Mouse (Mus musculus): ENCODE data around the gene Wwox.

The Wwox gene

GRCm38 (mm10) chr8:115143530-115144320, 704.3 kb downstream of the Wwox start:
- in situ Hi-C loops (cut with MboI, MseI): loop anchor here (25.0 kb wide), 1 partner anchor 1331 kb away; no protein-coding TSS in a partner anchor

- in situ Hi-C loops (cut with MboI, MseI): loop anchor here (25.0 kb wide), 1 partner anchor 1335 kb away; no protein-coding TSS in a partner anchor
Measured at GRCm38 (mm10) chr8:115147006-115147405, 707.6 kb downstream of the Wwox start.

DNA sequence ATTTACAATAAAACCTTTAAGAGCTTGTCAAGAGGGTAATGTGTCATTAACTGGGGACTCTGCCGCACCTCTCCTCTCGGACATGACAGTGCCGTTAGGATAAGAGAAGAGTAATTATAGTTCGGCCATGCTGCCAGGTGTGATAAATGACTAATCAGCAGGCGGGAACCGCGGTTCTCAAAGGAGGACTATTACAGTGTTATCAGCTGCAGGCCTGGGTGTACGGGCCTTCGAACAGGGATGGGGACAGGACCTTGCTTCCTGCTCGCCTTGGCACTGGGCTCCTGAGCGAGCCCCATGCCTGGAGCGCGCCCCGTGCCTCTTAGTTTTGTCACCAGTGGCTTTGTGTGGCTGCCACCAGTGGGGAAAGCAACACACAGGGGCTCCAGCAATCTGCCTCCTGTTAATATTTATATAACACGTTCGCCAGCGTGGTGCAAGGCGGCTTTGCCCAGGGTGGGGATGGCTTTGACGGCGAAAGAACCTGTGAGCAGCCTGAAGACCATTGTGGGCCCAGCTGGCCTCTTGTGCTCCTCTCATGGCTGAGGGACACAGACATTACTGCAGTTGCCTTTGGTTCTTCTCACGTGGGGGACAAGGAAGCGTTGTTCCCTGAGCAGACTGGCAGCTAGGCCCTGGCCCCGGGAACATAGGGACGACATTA, 711.1 kb downstream of the Wwox start:
- in situ Hi-C loops (cut with MboI, MseI): no loop called here

DNA sequence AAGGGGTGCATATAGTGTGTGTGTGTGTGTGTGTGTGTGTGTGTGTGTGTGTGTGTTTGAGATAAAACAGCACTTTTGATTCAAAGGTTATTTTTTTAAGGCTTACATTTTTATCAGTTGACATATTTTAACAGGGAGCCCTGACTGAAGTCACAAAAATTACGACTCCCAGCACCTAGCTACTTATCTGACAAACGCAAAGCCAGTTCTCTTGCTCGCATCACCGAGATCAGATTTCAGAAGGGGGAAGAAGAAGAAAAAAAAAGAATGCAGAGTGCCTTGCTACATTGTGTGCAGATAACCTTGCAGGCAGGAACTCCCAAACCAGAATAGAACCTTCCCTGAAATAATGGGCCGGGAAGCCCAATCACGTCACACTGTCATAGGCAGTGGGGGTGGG, 712.0 kb downstream of the Wwox start:
- in situ Hi-C loops (cut with MboI, MseI): no loop called here

GRCm38 (mm10) chr8:115154096-115154495, 714.6 kb downstream of the Wwox start:
- in situ Hi-C loops (cut with MboI, MseI): no loop called here

- in situ Hi-C loops (cut with MboI, MseI): no loop called here
Measured at GRCm38 (mm10) chr8:115156142-115156541, 716.7 kb downstream of the Wwox start.

DNA sequence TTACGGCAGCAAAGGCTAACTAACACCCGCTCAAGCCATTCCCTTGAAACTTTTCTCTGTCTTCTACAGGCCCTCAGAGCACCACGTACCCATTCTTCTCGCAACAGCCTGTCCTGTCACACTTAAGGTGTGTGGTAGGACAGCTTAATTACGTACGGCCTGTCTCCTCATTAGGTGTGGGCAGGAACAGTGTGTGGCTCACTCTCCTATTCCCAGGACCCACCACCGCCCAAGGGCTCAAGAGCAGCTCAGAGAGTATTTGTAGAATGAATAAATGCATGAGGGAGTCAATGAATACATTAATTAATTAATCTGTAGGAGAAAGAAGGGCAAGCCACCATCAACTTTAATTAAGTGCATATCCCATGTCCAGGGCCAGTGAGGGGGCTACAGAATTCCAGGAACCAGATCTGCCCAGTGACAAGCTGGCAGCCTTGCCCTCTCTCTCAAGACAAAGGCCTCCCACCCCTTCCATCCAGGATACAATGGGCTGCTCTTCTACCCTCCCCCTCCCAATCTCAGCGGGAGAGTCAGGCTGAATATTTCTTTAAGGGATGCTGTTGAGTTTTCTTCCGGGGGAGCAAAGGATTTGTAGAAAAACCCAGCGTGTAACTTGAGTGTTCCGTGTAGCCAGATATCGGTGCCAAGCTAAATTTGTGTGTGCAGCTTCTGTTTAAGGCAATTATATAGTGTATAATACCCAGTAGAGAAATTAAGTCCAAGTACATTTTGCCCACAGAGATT, 718.7 kb downstream of the Wwox start:
- in situ Hi-C loops (cut with MboI, MseI): no loop called here

DNA sequence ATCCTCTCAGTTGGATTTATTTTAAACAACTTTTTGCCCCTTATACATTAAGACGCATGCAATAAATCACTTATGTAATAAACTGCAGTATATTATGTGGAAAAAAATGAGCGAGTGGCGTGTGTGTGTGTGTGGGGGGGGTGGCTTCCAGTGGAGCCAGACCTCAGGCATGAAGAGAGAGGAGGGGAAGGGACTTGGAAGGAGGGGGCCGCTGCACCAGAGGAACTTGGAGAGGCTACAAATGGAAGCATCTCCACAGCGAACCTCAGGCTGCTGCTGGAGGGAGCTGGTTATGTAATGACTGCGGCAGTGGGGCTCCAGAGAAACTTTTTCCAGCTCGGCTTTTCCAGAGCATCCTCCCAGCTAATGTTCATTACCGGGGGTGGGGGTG, 719.3 kb downstream of the Wwox start:
- in situ Hi-C loops (cut with MboI, MseI): no loop called here

GRCm38 (mm10) chr8:115159208-115159607, 719.8 kb downstream of the Wwox start:
- in situ Hi-C loops (cut with MboI, MseI): no loop called here

GRCm38 (mm10) chr8:115159711-115160374, 720.4 kb downstream of the Wwox start:
- in situ Hi-C loops (cut with MboI, MseI): no loop called here

- in situ Hi-C loops (cut with MboI, MseI): no loop called here
Measured at GRCm38 (mm10) chr8:115160407-115160806, 721.0 kb downstream of the Wwox start.

DNA sequence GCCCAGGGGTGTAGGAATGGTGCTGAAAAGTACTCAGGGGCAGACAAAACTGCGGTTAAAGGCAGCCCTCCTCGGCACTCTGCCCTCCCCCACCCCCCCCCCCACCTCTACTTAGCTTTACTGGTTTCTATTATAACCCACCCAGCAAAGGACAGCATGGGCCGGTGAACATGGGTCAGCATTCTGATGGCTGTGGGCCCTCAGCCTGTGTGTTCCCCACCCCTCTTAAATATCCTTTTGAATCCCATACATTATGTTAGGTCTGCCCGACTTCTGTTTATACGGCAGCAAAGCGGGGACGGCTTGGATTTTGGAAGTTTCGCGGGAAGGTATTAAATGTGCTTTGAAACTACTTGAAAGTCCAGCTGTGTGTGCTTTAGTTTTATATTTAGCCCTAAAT, 722.1 kb downstream of the Wwox start:
- in situ Hi-C loops (cut with MboI, MseI): no loop called here

GRCm38 (mm10) chr8:115164872-115165271, 725.4 kb downstream of the Wwox start:
- in situ Hi-C loops (cut with MboI, MseI): no loop called here

- in situ Hi-C loops (cut with MboI, MseI): loop anchor here (5.0 kb wide), 1 partner anchor 121 kb away; no protein-coding TSS in a partner anchor
Measured at GRCm38 (mm10) chr8:115173634-115174081, 734.2 kb downstream of the Wwox start.

GRCm38 (mm10) chr8:115185431-115185964, 746.0 kb downstream of the Wwox start:
- in situ Hi-C loops (cut with MboI, MseI): loop anchor here (5.0 kb wide), 1 partner anchor 47 kb away; no protein-coding TSS in a partner anchor

- in situ Hi-C loops (cut with MboI, MseI): loop anchor here (5.0 kb wide), 1 partner anchor 46 kb away; no protein-coding TSS in a partner anchor
Measured at GRCm38 (mm10) chr8:115186121-115186811, 746.8 kb downstream of the Wwox start.

DNA sequence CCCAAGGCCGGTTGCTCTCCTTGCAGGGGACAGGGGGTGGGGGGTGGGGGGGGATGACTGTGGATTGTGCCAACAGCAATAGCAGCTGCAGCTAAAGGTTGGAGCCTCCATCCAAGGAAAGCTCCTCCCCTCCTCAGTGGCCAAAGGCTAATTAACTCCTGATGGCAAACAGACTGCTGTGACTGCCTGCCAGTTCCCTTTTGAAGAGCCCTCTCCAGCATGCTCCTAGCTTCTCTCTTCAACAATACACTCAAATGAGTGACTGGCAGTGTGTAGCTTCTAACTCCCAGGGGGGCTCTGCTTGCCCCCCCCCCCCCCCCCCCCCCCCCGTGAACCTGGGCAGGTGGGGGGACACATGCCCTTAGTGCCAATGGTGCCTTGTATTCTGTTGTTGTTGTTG, 747.4 kb downstream of the Wwox start:
- in situ Hi-C loops (cut with MboI, MseI): loop anchor here (5.0 kb wide), 1 partner anchor 45 kb away; no protein-coding TSS in a partner anchor

DNA sequence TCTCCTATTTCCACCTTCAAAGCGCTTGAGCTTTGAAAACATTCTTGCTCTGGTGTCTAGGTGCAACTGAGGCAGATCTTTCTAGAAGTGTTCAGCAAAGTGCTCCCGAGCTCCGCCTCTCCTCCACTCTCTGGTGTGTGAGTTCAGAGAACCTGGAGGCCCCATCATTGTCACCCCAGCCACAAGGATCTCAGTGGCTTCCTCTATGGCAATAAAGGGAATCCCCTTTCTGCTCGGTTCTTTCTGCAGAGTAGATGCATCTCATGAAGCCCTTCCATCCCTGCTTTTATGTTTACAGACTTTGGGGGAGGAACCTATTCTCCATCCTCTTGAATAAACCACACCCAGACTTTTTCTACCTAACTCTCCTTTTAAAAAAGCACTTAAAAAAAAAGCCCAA, 749.0 kb downstream of the Wwox start:
- in situ Hi-C loops (cut with MboI, MseI): loop anchor here (5.0 kb wide), 1 partner anchor 44 kb away; no protein-coding TSS in a partner anchor

GRCm38 (mm10) chr8:115189836-115190235, 750.4 kb downstream of the Wwox start:
- in situ Hi-C loops (cut with MboI, MseI): loop anchor here (5.0 kb wide), 1 partner anchor 42 kb away; no protein-coding TSS in a partner anchor

GRCm38 (mm10) chr8:115193767-115194166, 754.3 kb downstream of the Wwox start:
- in situ Hi-C loops (cut with MboI, MseI): no loop called here
